Mouse (Mus musculus): ENCODE data around the gene Pank3.
"Not testable (repeated sequence)": the region's sequence is repeated elsewhere in the genome, so short reads cannot be mapped to it uniquely, and the experiment has no call there.

Gene Pank3

GRCm38 (mm10) chr11:35780336-35780735, 11.1 kb downstream of the Pank3 start:
- DNase-seq = no peak

- no peak for DNase-seq
These were observed 13.2 kb downstream of the Pank3 start for GRCm38 (mm10) chr11:35782444-35782843.

GRCm38 (mm10) chr11:35783038-35783437, 13.8 kb downstream of the Pank3 start:
- DNase-seq = no peak

- no peak for DNase-seq
These were observed 14.7 kb downstream of the Pank3 start for GRCm38 (mm10) chr11:35784002-35784401.

GRCm38 (mm10) chr11:35784537-35784936, 15.3 kb downstream of the Pank3 start:
- DNase-seq = no peak

GRCm38 (mm10) chr11:35788443-35788842, 19.2 kb downstream of the Pank3 start:
- no peak for DNase-seq

- not testable (repeated sequence) for DNase-seq
These were observed 23.5 kb downstream of the Pank3 start for GRCm38 (mm10) chr11:35792800-35793199.

GRCm38 (mm10) chr11:35797751-35798494, 28.6 kb downstream of the Pank3 start:
- DNase-seq = no peak

- DNase-seq = peak; percentile 76
These were observed 29.2 kb downstream of the Pank3 start for GRCm38 (mm10) chr11:35798495-35798820.

- no peak for DNase-seq
These were observed 29.6 kb downstream of the Pank3 start, which contains the start of gene Fbll1 for GRCm38 (mm10) chr11:35798874-35799273. Fbll1 (minus strand) TSS chr11:35798884.

GRCm38 (mm10) chr11:35801332-35801731, 32.0 kb downstream of the Pank3 start:
- no peak for DNase-seq

GRCm38 (mm10) chr11:35811458-35811857, 42.2 kb downstream of the Pank3 start:
- no peak for DNase-seq

GRCm38 (mm10) chr11:35816316-35816715, 47.0 kb downstream of the Pank3 start:
- DNase-seq = no peak

GRCm38 (mm10) chr11:35827714-35828113, 58.4 kb downstream of the Pank3 start:
- no peak for DNase-seq

GRCm38 (mm10) chr11:35832139-35832538, 62.9 kb downstream of the Pank3 start:
- DNase-seq = no peak

GRCm38 (mm10) chr11:35833270-35833669, 64.0 kb downstream of the Pank3 start:
- no peak for DNase-seq

- peak; percentile 91 for DNase-seq
These were observed 64.9 kb downstream of the Pank3 start, which contains the start of gene Rars for GRCm38 (mm10) chr11:35834022-35834760. Rars (minus strand) TSS chr11:35834506.

GRCm38 (mm10) chr11:35837156-35838126, 68.2 kb downstream of the Pank3 start:
- no peak for DNase-seq

GRCm38 (mm10) chr11:35838345-35839338, 69.4 kb downstream of the Pank3 start:
- peak; percentile 88 for DNase-seq

GRCm38 (mm10) chr11:35840282-35840681, 71.0 kb downstream of the Pank3 start:
- no peak for DNase-seq

- DNase-seq = not testable (repeated sequence)
These were observed 71.5 kb downstream of the Pank3 start for GRCm38 (mm10) chr11:35840806-35841205.

All from layer of hippocampus, adult 9-11 months (tissue).